Mouse (Mus musculus): ENCODE measurements at regions not wholly inside any gene's neighbourhood (a gene's known extent, or its start where the extent isn't known, plus 50 kb on each side); places are given as distances from the start of the nearest gene placed in this dataset. TPM values are rescaled to one million over a fixed set of nuclear protein-coding genes. Genes with fewer than 3 reads are reported as not detected.

- WGBS: 29% methylated on average over 2 of the region's 2 CpGs
- Histone ChIP-seq H3K4me1 (no peaks in the 10 kb centered on the region), H3K36me3 (no peaks in the 10 kb centered on the region), H3K4me3 (replicated peaks) (no peak overlapping the region), H3K27ac (replicated peaks) (no peak overlapping the region), H3K9ac (replicated peaks) (no peak overlapping the region), H3K9me3 (replicated peaks) (no peaks in the 10 kb centered on the region), H3K27me3 (replicated peaks) (no peaks in the 10 kb centered on the region), H3K4me2 (no peak overlapping the region)
- ATAC-seq (ENCODE audit: low FRiP score): no peak
These were observed 558.5 kb downstream of the Plxdc2 start for GRCm38 (mm10) chr2:16914633-16915032.

- H3K27ac ChIP-seq (replicated peaks): no peak overlapping the region
- H3K9me3 ChIP-seq (replicated peaks): no peaks in the 10 kb centered on the region
- H3K27me3 ChIP-seq (replicated peaks): no peaks in the 10 kb centered on the region
- no peak overlapping the region for H3K9ac ChIP-seq (replicated peaks)
- no peak overlapping the region for H3K4me2 ChIP-seq
- H3K36me3 ChIP-seq: no peaks in the 10 kb centered on the region
- WGBS: 82% methylated on average over 3 of the region's 3 CpGs
- no peak for ATAC-seq (ENCODE audit: low FRiP score)
- no peaks in the 10 kb centered on the region for H3K4me1 ChIP-seq
- no peak overlapping the region for H3K4me3 ChIP-seq (replicated peaks)
These were observed 573.9 kb downstream of the Plxdc2 start for GRCm38 (mm10) chr2:16929974-16930373.

- Histone ChIP-seq H3K27me3 (replicated peaks) (no peaks in the 10 kb centered on the region), H3K4me1 (no peaks in the 10 kb centered on the region), H3K4me2 (no peak overlapping the region), H3K9ac (replicated peaks) (no peak overlapping the region), H3K36me3 (no peaks in the 10 kb centered on the region), H3K4me3 (replicated peaks) (no peak overlapping the region), H3K9me3 (replicated peaks) (no peaks in the 10 kb centered on the region), H3K27ac (replicated peaks) (no peak overlapping the region)
- no peak for ATAC-seq (ENCODE audit: low FRiP score)
- WGBS: 87% methylated on average over 3 of the region's 3 CpGs
These were observed 603.3 kb downstream of the Plxdc2 start for GRCm38 (mm10) chr2:16959432-16959831.

- no peaks in the 10 kb centered on the region for H3K9me3 ChIP-seq (replicated peaks)
- no peak overlapping the region for H3K27ac ChIP-seq (replicated peaks)
- no peaks in the 10 kb centered on the region for H3K4me1 ChIP-seq
- no peaks in the 10 kb centered on the region for H3K36me3 ChIP-seq
- 3% methylated on average over 4 of the region's 4 CpGs for WGBS
- H3K27me3 ChIP-seq (replicated peaks): no peaks in the 10 kb centered on the region
- H3K4me3 ChIP-seq (replicated peaks): no peak overlapping the region
- ATAC-seq (ENCODE audit: low FRiP score): no peak
- no peak overlapping the region for H3K4me2 ChIP-seq
- H3K9ac ChIP-seq (replicated peaks): no peak overlapping the region
These were observed 621.3 kb downstream of the Plxdc2 start for GRCm38 (mm10) chr2:16977380-16977779.

- no peak for ATAC-seq (ENCODE audit: low FRiP score)
- H3K27me3 ChIP-seq (replicated peaks): no peaks in the 10 kb centered on the region
- H3K36me3 ChIP-seq: no peaks in the 10 kb centered on the region
- 83% methylated on average over 1 of the region's 1 CpGs for WGBS
- H3K4me3 ChIP-seq (replicated peaks): no peak overlapping the region
- no peaks in the 10 kb centered on the region for H3K9me3 ChIP-seq (replicated peaks)
- no peak overlapping the region for H3K4me2 ChIP-seq
- no peak overlapping the region for H3K9ac ChIP-seq (replicated peaks)
- no peak overlapping the region for H3K27ac ChIP-seq (replicated peaks)
- no peaks in the 10 kb centered on the region for H3K4me1 ChIP-seq
These were observed 626.7 kb downstream of the Plxdc2 start for GRCm38 (mm10) chr2:16982823-16983222.

GRCm38 (mm10) chr2:16983583-16984221 is 627.6 kb downstream of the Plxdc2 start:
- WGBS: 82% methylated on average over 5 of the region's 5 CpGs
- no peak overlapping the region for H3K27ac ChIP-seq (replicated peaks)
- no peaks in the 10 kb centered on the region for H3K4me1 ChIP-seq
- H3K4me3 ChIP-seq (replicated peaks): no peak overlapping the region
- no peak overlapping the region for H3K4me2 ChIP-seq
- H3K9me3 ChIP-seq (replicated peaks): no peaks in the 10 kb centered on the region
- no peak overlapping the region for H3K9ac ChIP-seq (replicated peaks)
- H3K27me3 ChIP-seq (replicated peaks): no peaks in the 10 kb centered on the region
- H3K36me3 ChIP-seq: no peaks in the 10 kb centered on the region
- ATAC-seq (ENCODE audit: low FRiP score): no peak

Small RNA genes in the stretch of these regions (microRNA-seq; reads per million reads assigned to microRNA genes)
- not detected for gene Gm24933
